Mouse (Mus musculus) naive thymus-derived CD4-positive, alpha-beta T cell, adult 2 months (primary cell): ENCODE data around the gene Ptpre.
"Not testable (repeated sequence)": the region's sequence is repeated elsewhere in the genome, so short reads cannot be mapped to it uniquely, and the experiment has no call there.

ENCODE experiments used
- DNase-seq: peaks from one replicate; pipeline ENCODE4 v3.0.0-alpha.2; 2011; ENCODE audit warnings: low read depth

The Ptpre gene

GRCm38 (mm10) chr7:135537341-135537901 lies at the start of gene Ptpre:
Gene Ptpre (plus strand): TSS chr7:135537481.
- peak; percentile 83 for DNase-seq

DNA sequence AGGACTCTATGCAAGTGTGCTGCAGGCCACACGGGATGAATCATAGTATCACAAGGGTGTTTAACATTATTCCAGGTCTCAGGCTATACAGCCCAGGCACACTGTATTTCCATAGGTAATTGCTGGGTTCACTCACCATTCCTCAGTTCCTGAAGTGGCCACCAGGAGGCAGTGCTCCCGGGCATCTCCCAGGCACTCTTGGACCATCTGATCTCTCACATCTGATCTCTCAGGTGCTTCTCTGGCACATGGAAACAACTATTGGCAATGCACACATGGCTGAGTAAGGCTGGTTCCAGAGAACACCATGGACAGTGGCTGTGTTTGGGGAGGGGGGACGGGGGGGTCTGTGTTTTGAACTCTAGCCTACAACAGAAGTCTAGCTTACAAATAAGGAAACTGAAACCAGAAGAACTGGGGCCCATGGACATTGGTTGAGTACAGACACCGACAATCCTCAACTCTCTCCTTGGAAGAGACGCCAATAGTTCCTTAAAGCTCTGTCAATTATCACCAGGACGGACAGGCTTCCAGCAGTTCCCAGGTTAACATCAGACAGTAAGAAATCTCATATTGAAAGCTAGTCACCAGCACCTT lies 49.0 kb upstream of the Ptpre start:
- peak; percentile 47 for DNase-seq

GRCm38 (mm10) chr7:135489724-135490499 lies 47.4 kb upstream of the Ptpre start:
- DNase-seq = no peak

DNA sequence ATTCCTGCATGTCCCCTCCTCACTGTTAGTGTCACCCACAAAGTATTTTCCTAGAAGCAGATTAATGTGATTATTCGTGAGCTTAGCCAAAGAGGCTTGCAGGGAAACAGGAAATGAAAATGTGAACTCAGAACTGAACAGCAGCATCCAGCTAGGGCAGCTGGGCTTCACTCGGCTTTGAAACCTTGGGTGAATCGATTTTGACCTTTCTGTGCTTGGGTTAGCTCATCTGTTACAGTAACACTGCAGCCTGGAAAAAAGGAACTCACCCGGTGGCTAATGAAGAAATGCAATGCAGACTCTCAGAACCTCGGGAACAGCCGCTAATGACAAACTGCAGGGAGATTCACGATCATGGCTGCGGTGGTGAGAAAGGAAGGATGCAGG lies 46.8 kb upstream of the Ptpre start:
- DNase-seq = no peak

- no peak for DNase-seq
Measured at GRCm38 (mm10) chr7:135495303-135495702, 42.0 kb upstream of the Ptpre start.

DNA sequence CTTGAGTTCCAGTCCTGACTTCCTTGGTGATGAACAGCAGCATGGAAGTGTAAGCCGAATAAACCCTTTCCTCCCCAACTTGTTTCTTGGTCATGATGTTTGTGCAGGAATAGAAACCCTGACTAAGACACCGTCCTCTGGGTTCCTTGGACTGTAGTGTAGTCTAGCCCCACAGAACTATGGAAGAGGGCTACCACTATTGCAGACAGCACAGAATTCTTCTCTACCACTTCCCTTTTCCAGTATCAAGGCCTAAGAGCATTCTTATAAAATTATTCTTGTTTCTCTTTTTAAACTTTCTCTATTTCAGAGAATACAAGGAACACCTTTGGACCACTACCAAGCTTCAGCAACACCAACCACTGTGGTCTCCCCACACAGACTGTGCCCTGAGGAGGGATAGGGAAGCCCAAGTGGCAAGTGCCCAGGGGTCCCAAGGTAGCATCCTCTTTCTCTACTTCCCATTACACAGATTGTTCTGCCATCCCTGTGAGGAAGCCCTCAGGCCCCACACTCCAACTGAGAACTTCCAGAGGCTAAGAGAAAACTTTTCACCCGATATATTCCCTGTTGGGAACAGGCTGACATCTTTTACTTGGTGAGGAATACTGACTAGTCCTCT lies 38.6 kb upstream of the Ptpre start:
- no peak for DNase-seq

- no peak for DNase-seq
Measured at GRCm38 (mm10) chr7:135499403-135499802, 37.9 kb upstream of the Ptpre start.

- DNase-seq = not testable (repeated sequence)
Measured at GRCm38 (mm10) chr7:135506506-135506905, 30.8 kb upstream of the Ptpre start.

DNA sequence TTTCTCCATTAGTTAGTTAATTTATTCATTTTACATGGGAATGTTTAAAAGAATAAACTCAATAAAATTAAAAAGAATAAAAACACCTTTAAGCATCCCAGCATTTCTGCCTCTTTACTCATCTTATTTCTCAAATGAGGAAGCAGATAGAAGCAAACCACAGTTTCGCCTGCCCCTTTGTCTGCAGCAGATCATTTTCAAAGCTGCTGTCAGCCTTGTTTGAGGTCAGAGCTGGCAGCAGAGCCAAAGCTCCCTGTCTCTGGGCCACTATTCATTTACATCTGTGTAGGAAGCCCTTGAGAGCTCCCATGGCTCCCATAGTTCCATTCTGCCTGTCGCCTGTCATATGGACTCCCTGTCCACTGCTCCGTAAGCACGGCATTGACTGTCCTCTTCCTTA lies 28.7 kb upstream of the Ptpre start:
- no peak for DNase-seq

DNA sequence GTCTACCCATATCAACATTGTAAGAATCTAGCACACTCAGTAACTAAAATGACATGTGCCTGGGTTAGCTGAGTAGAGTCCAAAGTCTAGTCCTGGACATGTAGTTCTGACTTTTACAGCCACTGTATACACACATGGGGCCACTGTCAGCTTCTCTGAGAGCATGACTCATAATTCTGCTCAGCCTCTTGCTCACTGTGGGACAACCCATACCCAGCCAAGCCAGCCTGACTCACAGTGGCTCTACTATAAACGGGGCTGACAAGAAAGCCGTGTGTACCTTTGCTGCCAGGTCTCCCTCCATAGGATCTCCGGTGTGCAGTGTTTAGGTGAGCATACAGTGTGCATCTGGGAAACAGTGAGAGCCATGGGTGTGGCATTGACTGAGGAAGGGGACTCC lies 28.0 kb upstream of the Ptpre start:
- DNase-seq = no peak

DNA sequence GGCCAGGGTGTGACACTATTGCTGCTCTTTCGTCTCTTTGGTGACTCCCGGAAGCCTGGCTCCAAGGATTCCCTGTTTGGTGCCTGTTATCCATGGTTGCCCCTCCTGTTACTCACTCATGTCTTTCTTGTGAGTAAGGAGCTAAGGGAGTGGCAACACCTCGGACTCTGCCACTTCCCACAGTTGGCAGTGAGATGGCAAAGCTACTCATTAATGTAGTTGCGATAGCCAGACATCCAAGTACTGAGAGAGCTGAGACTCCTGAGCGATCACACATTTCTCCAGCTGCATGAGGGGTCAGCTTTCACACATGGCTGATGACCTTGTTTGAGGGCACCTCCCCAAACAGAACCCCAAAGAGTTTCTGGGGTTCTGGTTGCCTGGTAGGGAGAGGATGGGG lies 26.9 kb upstream of the Ptpre start:
- no peak for DNase-seq

- no peak for DNase-seq
Measured at GRCm38 (mm10) chr7:135511723-135512122, 25.6 kb upstream of the Ptpre start.

GRCm38 (mm10) chr7:135517191-135517590 lies 20.1 kb upstream of the Ptpre start:
- peak; percentile 50 for DNase-seq

DNA sequence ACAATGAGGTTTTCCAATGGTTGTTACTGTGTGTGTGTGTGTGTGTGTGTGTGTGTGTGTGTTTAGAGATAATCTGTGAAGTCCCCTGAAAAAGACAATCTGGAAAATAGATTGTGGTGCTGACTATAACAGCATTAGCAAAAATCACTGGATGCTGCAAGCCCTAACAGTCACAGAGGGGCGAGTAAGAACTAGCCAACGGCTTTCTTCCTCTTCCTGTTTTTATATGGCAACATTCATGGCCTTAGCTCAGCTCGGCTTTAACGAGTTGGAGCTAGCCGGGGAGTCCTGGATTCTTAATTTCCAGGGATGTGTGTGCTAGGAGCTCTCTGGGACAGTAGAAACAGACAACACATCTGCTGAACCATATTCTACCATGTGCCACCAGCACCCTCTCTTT lies 17.0 kb upstream of the Ptpre start:
- no peak for DNase-seq

- DNase-seq = no peak
Measured at GRCm38 (mm10) chr7:135521755-135522512, 15.3 kb upstream of the Ptpre start.

GRCm38 (mm10) chr7:135523981-135524380 lies 13.3 kb upstream of the Ptpre start:
- no peak for DNase-seq

GRCm38 (mm10) chr7:135524424-135524967 lies 12.8 kb upstream of the Ptpre start:
- no peak for DNase-seq

- no peak for DNase-seq
Measured at GRCm38 (mm10) chr7:135526574-135527152, 10.6 kb upstream of the Ptpre start.

DNA sequence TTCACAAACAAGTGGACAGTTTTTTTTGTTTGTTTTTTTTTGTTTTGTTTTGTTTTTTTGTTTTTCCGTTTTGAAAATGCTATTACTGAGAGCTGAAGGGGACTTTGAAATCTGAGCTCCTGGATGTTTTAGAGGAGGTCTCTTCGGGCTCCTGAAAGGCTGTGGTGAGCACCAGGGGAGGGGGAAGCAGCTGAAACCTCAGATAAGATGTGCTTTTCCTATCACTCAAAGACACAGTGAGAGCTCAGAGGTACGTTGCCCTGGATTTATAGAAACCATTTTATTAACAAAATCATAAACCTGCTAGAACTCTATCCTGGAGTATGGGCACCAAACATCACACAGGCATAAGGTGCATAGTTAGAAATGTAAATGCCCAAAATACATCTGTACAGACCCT lies 10.1 kb upstream of the Ptpre start:
- DNase-seq = no peak

GRCm38 (mm10) chr7:135528515-135528914 lies 8.8 kb upstream of the Ptpre start, which contains the start of gene Clrn3:
Gene Clrn3 (minus strand): TSS chr7:135528654.
- no peak for DNase-seq

GRCm38 (mm10) chr7:135529068-135529467 lies 8.2 kb upstream of the Ptpre start:
- DNase-seq = no peak
